Mouse (Mus musculus): ENCODE measurements around the gene Usp19. TPM values are rescaled to one million over a fixed set of nuclear protein-coding genes. Genes with fewer than 3 reads are reported as not detected.

The Usp19 gene
- total and polyA plus RNA-seq, 2 experiments from 2014 or later, result 38.2 to 136 TPM

GRCm38 (mm10) chr9:108451170-108451493 lies 39.3 kb upstream of the Usp19 start:
- Histone ChIP-seq H3K27me3 (ENCODE audit: control insufficient read depth, insufficient read depth, low read length) (no peaks in the 10 kb centered on the region), H3K9me3 (replicated peaks; ENCODE audit: control insufficient read depth, low read length) (no peaks in the 10 kb centered on the region), H3K9ac (replicated peaks; ENCODE audit: low read depth, low read length) (peak overlapping the region; percentile 24), H3K4me3 (ENCODE audit: low read depth, low read length) (peak overlapping the region; percentile 65; the same call in 1 of the 2 replicates), H3K4me1 (ENCODE audit: control insufficient read depth, insufficient read depth) (peaks cover 24% of the 10 kb centered on the region), H3K4me2 (ENCODE audit: low read depth, low read length) (peak overlapping the region; percentile 98), H3K36me3 (replicated peaks; ENCODE audit: control insufficient read depth, insufficient read depth, low read length) (peaks cover 12% of the 10 kb centered on the region), H3K27ac (ENCODE audit: low read depth) (peak overlapping the region; percentile 93)
- WGBS, result 38% methylated on average over 6 of the region's 6 CpGs
- no peak for ATAC-seq (ENCODE audit: insufficient read depth, low read depth)
- TF ChIP-seq CTCF (IDR thresholded peaks at IDR 0.05; ENCODE audit: low read depth) (no peak), EP300 (IDR thresholded peaks at IDR 0.05; ENCODE audit: low read depth) (no peak)
- no peak for DNase-seq (ENCODE audit: low spot score)

DNA sequence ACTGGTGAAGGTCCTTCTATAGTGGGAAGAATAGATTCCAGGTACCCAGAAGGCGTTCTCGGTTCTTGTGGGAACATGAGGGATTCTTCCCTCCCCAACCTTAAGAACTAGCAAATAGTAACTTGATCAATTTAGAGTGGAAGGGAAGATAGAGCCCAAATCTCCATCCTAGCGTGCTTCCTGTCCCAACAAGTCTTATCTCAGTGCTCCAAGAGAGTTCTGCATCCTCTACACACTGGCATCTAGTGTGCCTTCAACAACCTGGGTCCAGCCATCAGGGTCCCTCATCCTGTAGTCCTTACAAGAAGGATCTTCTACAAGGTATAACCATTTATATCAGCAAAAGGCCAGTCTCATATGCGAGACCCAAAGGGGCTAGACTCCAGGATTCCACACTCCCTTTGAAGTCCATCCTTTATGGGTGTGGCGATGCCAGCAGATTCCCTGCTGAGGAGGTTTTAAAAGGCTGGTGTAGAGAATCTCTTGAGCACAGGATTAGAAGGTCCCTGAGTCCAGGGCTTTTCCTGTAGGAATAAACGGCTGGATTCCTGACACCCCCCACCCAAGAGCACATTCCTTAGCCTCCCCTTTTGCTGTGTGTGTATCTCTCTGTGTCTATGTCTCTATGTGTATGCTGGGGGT lies 38.8 kb upstream of the Usp19 start:
- Histone ChIP-seq H3K9me3 (replicated peaks; ENCODE audit: control insufficient read depth, low read length) (no peaks in the 10 kb centered on the region), H3K4me3 (ENCODE audit: low read depth, low read length) (peak overlapping the region; percentile 65), H3K36me3 (replicated peaks; ENCODE audit: control insufficient read depth, insufficient read depth, low read length) (peaks cover 12% of the 10 kb centered on the region), H3K4me2 (ENCODE audit: low read depth, low read length) (peak overlapping the region; percentile 98), H3K4me1 (ENCODE audit: control insufficient read depth, insufficient read depth) (peaks cover 24% of the 10 kb centered on the region), H3K27me3 (ENCODE audit: control insufficient read depth, insufficient read depth, low read length) (no peaks in the 10 kb centered on the region), H3K9ac (replicated peaks; ENCODE audit: low read depth, low read length) (peak overlapping the region; percentile 67), H3K27ac (ENCODE audit: low read depth) (peak overlapping the region; percentile 93)
- ATAC-seq (ENCODE audit: insufficient read depth, low read depth) (no peak), DNase-seq (ENCODE audit: low spot score) (no peak)
- no peak for TF ChIP-seq EP300 (IDR thresholded peaks at IDR 0.05; ENCODE audit: low read depth)
- TF ChIP-seq CTCF (IDR thresholded peaks at IDR 0.05; ENCODE audit: low read depth), result no peak
- WGBS, result 39% methylated on average over 6 of the region's 6 CpGs

- Histone ChIP-seq H3K36me3 (replicated peaks; ENCODE audit: control insufficient read depth, insufficient read depth, low read length) (peaks cover 11% of the 10 kb centered on the region), H3K27me3 (ENCODE audit: control insufficient read depth, insufficient read depth, low read length) (no peaks in the 10 kb centered on the region), H3K4me2 (ENCODE audit: low read depth, low read length) (peak overlapping the region; percentile 98), H3K4me1 (ENCODE audit: control insufficient read depth, insufficient read depth) (peaks cover 24% of the 10 kb centered on the region), H3K9ac (replicated peaks; ENCODE audit: low read depth, low read length) (peak overlapping the region; percentile 67), H3K9me3 (replicated peaks; ENCODE audit: control insufficient read depth, low read length) (no peaks in the 10 kb centered on the region), H3K4me3 (ENCODE audit: low read depth, low read length) (peak overlapping the region; percentile 65), H3K27ac (ENCODE audit: low read depth) (peak overlapping the region; percentile 93)
- peak; percentile 86 for DNase-seq (ENCODE audit: low spot score)
- WGBS, result under 1% methylated on average over 40 of the region's 40 CpGs
- TF ChIP-seq EP300 (IDR thresholded peaks at IDR 0.05; ENCODE audit: low read depth) (0 out of 2 replicates have a peak, but pooled peaks have one; percentile 30), CTCF (IDR thresholded peaks at IDR 0.05; ENCODE audit: low read depth) (peak; percentile 89)
- ATAC-seq (ENCODE audit: insufficient read depth, low read depth), result peak; percentile 76
These were observed 38.0 kb upstream of the Usp19 start for GRCm38 (mm10) chr9:108452291-108452906.

- H3K9me3 ChIP-seq (replicated peaks; ENCODE audit: control insufficient read depth, low read length), result no peaks in the 10 kb centered on the region
- H3K27me3 ChIP-seq (ENCODE audit: control insufficient read depth, insufficient read depth, low read length), result no peaks in the 10 kb centered on the region
- WGBS, result 27% methylated on average over 6 of the region's 6 CpGs
- H3K27ac ChIP-seq (ENCODE audit: low read depth), result peak overlapping the region; percentile 93; the same call in 1 of the 2 replicates
- no peak for ATAC-seq (ENCODE audit: insufficient read depth, low read depth)
- TF ChIP-seq CTCF (IDR thresholded peaks at IDR 0.05; ENCODE audit: low read depth), result no peak
- peak; percentile 31; the same call in 1 of the 2 replicates for TF ChIP-seq EP300 (IDR thresholded peaks at IDR 0.05; ENCODE audit: low read depth)
- H3K4me2 ChIP-seq (ENCODE audit: low read depth, low read length), result peak overlapping the region; percentile 98
- peaks cover 24% of the 10 kb centered on the region for H3K4me1 ChIP-seq (ENCODE audit: control insufficient read depth, insufficient read depth)
- DNase-seq (ENCODE audit: low spot score), result no peak
- peaks cover 6% of the 10 kb centered on the region for H3K36me3 ChIP-seq (replicated peaks; ENCODE audit: control insufficient read depth, insufficient read depth, low read length)
- peak overlapping the region; percentile 67; the same call in 1 of the 2 replicates for H3K9ac ChIP-seq (replicated peaks; ENCODE audit: low read depth, low read length)
- peak overlapping the region; percentile 65 for H3K4me3 ChIP-seq (ENCODE audit: low read depth, low read length)
These were observed 37.5 kb upstream of the Usp19 start for GRCm38 (mm10) chr9:108452911-108453310.

GRCm38 (mm10) chr9:108453458-108453857 lies 36.9 kb upstream of the Usp19 start:
- Histone ChIP-seq H3K36me3 (replicated peaks; ENCODE audit: control insufficient read depth, insufficient read depth, low read length) (peaks cover under 1% of the 10 kb centered on the region; the same call in 1 of the 2 replicates), H3K9ac (replicated peaks; ENCODE audit: low read depth, low read length) (no peak overlapping the region), H3K9me3 (replicated peaks; ENCODE audit: control insufficient read depth, low read length) (no peaks in the 10 kb centered on the region), H3K4me2 (ENCODE audit: low read depth, low read length) (no peak overlapping the region), H3K27ac (ENCODE audit: low read depth) (peak overlapping the region; percentile 93; the same call in 1 of the 2 replicates), H3K4me3 (ENCODE audit: low read depth, low read length) (no peak overlapping the region), H3K27me3 (ENCODE audit: control insufficient read depth, insufficient read depth, low read length) (no peaks in the 10 kb centered on the region), H3K4me1 (ENCODE audit: control insufficient read depth, insufficient read depth) (peaks cover 24% of the 10 kb centered on the region)
- 64% methylated on average over 4 of the region's 4 CpGs for WGBS
- ATAC-seq (ENCODE audit: insufficient read depth, low read depth) (no peak), DNase-seq (ENCODE audit: low spot score) (no peak)
- no peak for TF ChIP-seq EP300 (IDR thresholded peaks at IDR 0.05; ENCODE audit: low read depth)
- no peak for TF ChIP-seq CTCF (IDR thresholded peaks at IDR 0.05; ENCODE audit: low read depth)

All from heart, postnatal 0 days (tissue).